Mouse (Mus musculus) gonadal fat pad, adult 2 months (tissue): ENCODE data around the gene Ptgfr. TPM values are rescaled to one million over a fixed set of nuclear protein-coding genes. Genes with fewer than 3 reads are reported as not detected.

Experiments used
- DNase-seq: peaks from one replicate; pipeline ENCODE4 v3.0.0-alpha.2; 2012; ENCODE audit warnings: low read depth
- polyA plus RNA-seq: library from polyadenylated mRNA; depleted of rRNA; stranded (reverse); fragments of >200 nt; gene quantifications from 2 replicates; pipeline ENCODE4 v1.2.3, GENCODE M21; 2012; rRNA removed

Gene Ptgfr
- polyA plus RNA-seq = 0.28 and 0.61 TPM in 2 replicates

GRCm38 (mm10) chr3:151836871-151837680 is at the start of gene Ptgfr:
Ptgfr (minus strand) TSS chr3:151837630.
- DNase-seq = no peak

- no peak for DNase-seq
Observed at GRCm38 (mm10) chr3:151883881-151884280, 46.5 kb upstream of the Ptgfr start.

DNA sequence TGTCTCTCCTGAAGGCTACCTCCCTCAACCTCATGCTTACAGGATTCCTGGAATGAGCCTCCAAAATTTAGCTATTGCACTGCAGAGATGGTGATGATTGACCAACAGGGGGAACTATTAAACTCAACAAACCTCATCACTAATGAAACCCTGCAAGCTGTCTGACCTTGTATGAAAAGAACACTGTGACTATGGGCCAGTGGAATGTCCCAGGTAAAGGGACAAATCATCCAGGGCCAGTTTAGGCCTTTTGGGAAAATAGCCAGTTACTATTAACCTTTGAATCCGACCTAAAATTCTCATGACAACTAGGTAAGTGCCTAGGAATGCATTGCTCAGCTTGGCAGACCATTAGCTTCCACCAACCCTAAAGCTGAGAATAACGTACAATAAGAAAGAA is 42.6 kb upstream of the Ptgfr start:
- DNase-seq = no peak

DNA sequence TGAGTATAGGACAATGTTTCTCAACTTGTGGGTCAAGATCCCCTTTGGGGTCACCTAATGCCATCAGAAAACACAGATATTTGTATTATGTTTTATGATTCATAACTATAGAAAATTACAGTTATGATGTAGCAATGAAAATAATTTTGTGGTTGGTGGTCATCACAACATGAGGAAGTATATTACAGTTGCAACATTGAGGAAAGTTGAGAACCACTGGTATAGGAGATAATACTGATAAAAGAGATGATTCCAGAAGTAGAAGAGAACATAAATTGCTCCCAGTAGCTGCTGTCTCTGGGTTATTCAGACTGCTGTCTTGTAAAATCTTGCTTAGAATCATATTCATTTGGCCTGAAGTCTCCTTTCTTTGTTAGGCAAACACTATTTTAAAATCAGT is 31.5 kb upstream of the Ptgfr start:
- DNase-seq = no peak

GRCm38 (mm10) chr3:151851344-151851743 is 13.9 kb upstream of the Ptgfr start:
- no peak for DNase-seq

DNA sequence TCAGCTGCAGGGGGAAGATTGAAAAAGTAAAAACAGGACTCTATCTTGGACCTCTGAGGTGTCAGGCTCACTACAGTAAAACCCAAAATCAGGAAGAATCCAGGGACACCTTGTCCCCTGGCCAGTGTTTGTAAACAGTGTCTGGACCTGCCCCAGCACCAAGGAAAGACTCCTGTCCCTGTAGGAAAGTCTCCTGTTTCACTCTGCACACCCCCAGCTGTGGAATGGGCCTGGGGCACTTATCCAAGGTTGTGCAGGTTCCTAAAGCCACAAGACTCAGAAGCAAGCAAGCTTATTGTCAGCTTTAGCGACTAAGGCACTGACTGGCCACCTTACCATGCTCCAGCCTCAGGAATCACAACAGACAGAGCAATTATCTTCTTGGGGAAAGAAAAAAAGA is 13.2 kb upstream of the Ptgfr start:
- DNase-seq = no peak

DNA sequence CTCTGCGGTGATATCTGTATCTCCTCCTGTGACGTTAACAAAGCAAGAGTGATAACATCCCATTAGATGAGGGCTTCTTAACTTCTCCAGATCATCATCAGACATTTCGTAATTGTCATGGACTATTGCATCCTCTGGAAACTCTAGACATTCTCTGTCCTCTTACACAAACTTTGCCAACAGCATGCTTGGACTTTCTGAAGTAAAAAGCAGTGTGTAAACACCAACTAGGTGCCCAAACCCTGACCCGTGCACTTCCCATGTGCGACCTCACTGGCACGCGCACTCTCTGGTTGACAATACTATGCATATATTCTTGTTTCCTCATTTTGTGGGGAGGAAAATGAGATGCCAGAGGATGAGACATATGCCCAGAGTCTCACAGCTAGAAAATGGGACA is 8.9 kb upstream of the Ptgfr start:
- no peak for DNase-seq

GRCm38 (mm10) chr3:151844361-151845154 is 7.1 kb upstream of the Ptgfr start:
- no peak for DNase-seq

DNA sequence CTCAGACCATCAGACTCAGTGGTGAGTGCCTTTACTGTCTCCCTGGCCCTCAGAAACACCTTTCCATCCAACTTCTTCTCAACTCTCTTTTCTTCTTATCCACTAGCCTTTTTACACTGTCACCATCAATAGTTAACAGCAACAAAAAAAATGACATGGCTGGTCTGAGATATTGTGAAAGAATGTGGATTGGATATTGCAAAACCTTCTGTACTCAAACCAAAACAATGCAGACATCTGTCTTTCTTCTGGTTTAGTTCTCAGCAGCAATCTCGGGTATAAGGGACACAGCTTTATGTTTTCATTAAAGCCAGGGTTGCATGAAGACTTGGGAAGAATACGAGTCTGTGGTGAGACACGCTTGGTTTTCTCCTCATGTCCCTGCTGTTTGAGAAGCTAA is 3.3 kb upstream of the Ptgfr start:
- no peak for DNase-seq

DNA sequence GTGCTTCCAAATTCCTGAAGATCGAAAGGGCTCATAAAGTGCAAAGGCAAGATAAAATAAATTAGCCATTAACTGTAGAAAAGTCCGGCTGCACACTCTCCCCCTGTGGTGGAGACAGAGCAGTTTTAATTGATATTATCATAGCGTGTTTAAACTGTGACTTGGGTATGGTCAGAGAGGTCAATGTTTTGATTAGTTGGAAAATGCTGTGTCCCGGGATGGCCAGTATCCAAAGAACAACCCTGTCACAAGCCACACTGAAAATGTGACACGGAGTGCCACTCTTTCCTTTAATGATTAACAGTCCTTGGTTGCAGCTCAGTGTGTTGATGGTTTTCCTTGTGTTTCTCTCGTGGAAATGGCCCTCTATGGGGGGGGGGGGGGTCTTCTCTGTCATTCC is 942 bp upstream of the Ptgfr start:
- DNase-seq = no peak

- DNase-seq = no peak
Observed at GRCm38 (mm10) chr3:151837749-151838148, 319 bp upstream of the Ptgfr start.

- no peak for DNase-seq
Observed at GRCm38 (mm10) chr3:151836451-151836850, 979 bp downstream of the Ptgfr start.

DNA sequence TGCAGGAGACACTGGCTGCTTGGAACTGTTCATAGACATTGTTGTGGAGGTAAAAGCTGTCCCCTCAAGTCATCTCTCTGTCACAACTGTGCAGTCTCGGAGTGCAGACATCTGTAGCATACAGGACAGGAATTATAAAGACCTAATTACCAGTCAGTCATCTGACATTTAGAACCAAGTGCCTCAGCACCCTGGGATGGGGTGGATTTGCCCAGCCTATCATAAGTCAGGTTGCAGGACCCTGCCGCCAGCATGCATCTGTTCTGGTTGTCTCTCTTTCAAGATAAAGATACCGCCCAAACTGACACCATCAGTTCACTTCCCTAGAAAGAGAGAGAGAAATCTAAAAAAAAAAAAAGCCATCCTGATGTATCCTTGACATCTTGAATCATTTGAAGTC is 1.6 kb downstream of the Ptgfr start:
- DNase-seq = no peak

- DNase-seq = no peak
Observed at GRCm38 (mm10) chr3:151827950-151828610, 9.3 kb downstream of the Ptgfr start.

DNA sequence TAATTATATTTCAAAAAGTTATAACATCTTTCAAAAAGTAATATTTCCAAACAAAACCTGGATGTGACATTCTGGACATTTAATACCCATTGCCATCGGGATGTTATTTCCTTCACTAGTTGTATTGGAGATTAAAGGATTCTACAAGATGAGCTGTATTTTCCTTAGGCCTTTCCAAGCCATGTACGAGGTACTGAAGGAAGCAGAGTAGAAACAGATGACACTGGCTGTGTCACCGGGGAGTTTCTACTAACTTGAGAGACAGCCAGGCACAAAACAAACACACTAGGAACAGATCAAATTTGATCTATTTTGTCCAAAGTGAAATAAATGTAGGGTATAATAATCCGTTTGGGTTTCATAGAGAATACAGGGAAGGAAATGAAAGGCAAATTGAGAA is 17.6 kb downstream of the Ptgfr start:
- DNase-seq = no peak

DNA sequence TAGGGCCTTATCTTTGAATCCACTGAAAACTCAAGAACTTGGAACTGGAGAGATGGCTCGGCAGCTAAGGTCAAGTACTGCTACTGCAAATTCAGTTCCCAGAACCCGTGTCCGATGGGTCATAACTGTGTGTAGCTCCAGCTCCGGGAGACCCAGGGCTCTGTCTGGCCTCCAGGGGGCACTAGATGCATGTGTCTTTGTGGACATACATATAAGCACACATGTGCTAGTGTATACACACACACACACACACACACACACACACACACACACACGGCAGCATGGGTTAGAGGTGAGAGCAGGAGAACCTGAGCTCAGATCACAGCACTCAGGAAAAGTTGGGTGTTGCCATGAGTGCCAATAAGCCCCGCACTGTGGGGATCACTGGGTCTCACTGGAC is 19.2 kb downstream of the Ptgfr start:
- DNase-seq = no peak

DNA sequence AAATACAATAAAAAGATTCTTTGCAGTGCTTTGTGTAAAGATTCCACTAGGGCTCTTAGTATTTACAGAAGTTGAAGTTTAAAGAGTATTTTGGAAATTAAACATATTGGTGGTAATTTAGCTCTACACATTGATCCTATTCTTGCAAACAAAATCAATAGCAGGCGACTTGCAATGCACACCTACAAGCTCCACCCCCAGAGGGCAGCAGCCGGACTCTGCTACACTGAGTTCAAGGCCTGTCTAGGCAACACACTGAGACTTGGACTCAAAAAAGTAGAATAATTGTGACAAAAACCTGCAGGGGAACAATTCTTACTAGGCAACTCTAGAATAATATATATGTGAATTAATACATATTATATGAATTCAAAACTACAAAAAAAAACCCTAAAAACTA is 28.8 kb downstream of the Ptgfr start:
- no peak for DNase-seq

GRCm38 (mm10) chr3:151788622-151789021 is 48.8 kb downstream of the Ptgfr start:
- no peak for DNase-seq

DNA sequence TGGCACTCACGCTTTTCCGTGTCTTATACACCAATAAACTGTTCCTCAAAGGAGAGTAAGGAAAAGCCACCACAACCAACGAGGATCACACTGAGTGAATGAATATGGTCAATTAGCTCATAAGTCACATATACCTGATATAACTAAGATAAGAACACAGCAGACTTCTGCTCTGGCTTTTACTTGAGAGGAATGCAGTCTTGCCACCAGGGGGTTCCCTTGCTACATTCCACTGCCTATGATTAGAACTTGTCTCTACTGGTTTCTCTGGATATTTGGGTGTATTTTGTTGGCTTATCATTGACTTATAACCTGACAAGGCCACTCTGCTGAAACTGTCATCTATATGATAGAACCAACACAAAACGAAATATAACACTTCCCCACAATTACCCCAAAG is 62.3 kb downstream of the Ptgfr start:
- no peak for DNase-seq

- DNase-seq = no peak
Observed at GRCm38 (mm10) chr3:151771074-151771473, 66.4 kb downstream of the Ptgfr start.

DNA sequence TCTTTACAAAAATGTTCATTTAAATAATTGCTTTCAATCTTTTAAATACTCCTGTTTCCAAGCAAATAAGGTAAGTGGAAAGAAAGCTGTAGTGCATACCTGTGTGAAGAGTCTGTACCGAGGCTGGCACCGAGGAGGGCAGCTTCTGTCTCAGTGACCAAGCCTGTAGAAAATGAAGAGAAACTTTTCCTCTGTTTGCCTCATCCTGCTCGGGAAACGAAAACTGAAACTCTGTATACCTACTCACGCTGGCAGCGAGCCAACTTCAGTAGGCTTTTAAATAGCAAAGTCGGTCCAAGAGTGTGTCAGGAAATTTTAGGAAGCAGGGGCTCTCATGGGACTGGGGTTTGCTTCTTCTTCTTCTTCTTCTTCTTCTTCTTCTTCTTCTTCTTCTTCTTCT is 87.7 kb downstream of the Ptgfr start, which contains the start of gene Ifi44:
Gene Ifi44 (minus strand): TSS at position 224 of the 400 bp plus-strand sequence.
- no peak for DNase-seq

DNA sequence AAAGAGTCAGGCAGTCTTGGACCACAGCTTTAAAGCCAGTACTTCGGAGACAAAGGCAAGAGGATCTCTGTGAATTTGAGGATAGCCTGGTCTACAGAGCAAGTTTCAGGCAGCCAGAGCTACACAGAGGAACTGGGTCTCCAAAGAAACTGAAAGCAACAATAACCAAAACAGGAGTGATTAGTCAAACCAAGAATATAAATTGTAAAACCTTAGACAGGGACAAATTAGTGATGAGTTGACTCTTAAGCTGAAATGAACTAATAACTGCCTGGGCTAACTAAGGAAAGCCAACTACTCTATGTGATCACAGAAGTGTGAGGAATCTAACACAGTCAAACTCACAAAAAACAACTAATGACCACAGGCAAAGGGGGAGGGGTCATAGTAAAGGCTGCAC is 88.9 kb downstream of the Ptgfr start:
- no peak for DNase-seq
